Mouse (Mus musculus) megakaryocyte, embryonic 14.5 days (primary cell): Measurements from ENCODE around the gene Zfp706.

Source experiments
- FLI1 ChIP-seq: IDR thresholded peaks from 2 replicates; pipeline ENCODE4 v1.6.1; 2012; ENCODE audit warnings: low read length, inconsistent platforms, mixed read lengths
- GATA1 ChIP-seq: IDR thresholded peaks from 3 replicates; pipeline ENCODE4 v1.6.1; 2012; ENCODE audit warnings: mixed read lengths, low read length, inconsistent platforms, borderline replicate concordance

DNA sequence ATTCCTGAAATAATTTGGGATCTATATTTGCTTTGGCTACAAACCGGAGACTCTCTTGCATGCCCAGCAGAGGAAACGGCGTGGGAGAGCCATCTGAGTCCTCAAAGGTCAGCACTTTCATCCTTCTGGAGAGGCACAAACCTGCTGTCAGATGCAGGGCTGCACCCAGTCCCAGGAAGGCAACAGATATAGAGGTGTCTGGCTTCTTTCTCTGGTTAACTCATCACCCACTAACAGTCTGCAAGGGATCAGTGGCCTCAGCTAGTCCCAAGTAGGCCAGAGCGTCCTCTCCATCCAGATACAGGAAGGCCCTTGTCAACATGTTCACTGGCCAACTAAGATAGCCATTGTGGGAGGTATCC, 46.7 kb downstream of the Zfp706 start:
- TF ChIP-seq FLI1 (no peak), GATA1 (no peak)
